Mouse (Mus musculus) intestine, embryonic 14.5 days (tissue): ENCODE results near the gene Olfr1328. TPM values are rescaled to one million over a fixed set of nuclear protein-coding genes. Genes with fewer than 3 reads are reported as not detected.

Experiments used
- ATAC-seq: fragments of 200-750 bp; cut with Nextera tagmentation; replicated peaks from 2 replicates; pipeline ENCODE4 v1.8.0; 2017; ENCODE audit warnings: low read depth, moderate number of reproducible peaks, moderate TSS enrichment, moderate library complexity; ENCODE audit not compliant: low FRiP score, low TSS enrichment
- DNase-seq: peaks from one replicate; pipeline ENCODE4 v3.0.0-alpha.2; 2018; ENCODE audit warnings: low spot score
- H3K27ac ChIP-seq: fragments of 300-500 bp; sonication (generic); 2 replicates; pipeline ENCODE4 v1.5.1; 2014; ENCODE audit warnings: low read depth, mild to moderate bottlenecking, control low read depth
- H3K27me3 ChIP-seq: fragments of 300-500 bp; sonication (generic); replicated peaks from 2 replicates; pipeline ENCODE4 v1.6.1; 2014; ENCODE audit warnings: low read length, control low read depth; ENCODE audit not compliant: control insufficient read depth, insufficient read depth
- H3K36me3 ChIP-seq: fragments of 300-500 bp; sonication (generic); 2 replicates; pipeline ENCODE4 v1.6.1; 2014; ENCODE audit warnings: low read length, control low read depth; ENCODE audit not compliant: control insufficient read depth, insufficient read depth
- H3K4me1 ChIP-seq: fragments of 300-500 bp; sonication (generic); replicated peaks from 2 replicates; pipeline ENCODE4 v1.6.1; 2014; ENCODE audit warnings: low read length, control low read depth, mixed read lengths; ENCODE audit not compliant: control insufficient read depth, insufficient read depth
- H3K4me2 ChIP-seq: fragments of 300-500 bp; sonication (generic); 2 replicates; pipeline ENCODE4 v1.6.1; 2014; ENCODE audit warnings: low read length
- H3K4me3 ChIP-seq: fragments of 300-500 bp; sonication (generic); 2 replicates; pipeline ENCODE4 v1.5.1; 2014; ENCODE audit warnings: low read depth, low read length, control low read depth, mixed read lengths
- H3K9ac ChIP-seq: fragments of 300-500 bp; sonication (generic); 2 replicates; pipeline ENCODE4 v1.6.1; 2014; ENCODE audit warnings: mild to moderate bottlenecking, low read length
- H3K9me3 ChIP-seq: fragments of 300-500 bp; sonication (generic); 2 replicates; pipeline ENCODE4 v1.6.1; 2016; ENCODE audit warnings: low read length, control low read depth; ENCODE audit not compliant: control insufficient read depth
- WGBS: fragments of 180-500 bp; shearing (Covaris S2); extraction: QIAGEN DNeasy Blood & Tissue Kit; methylation state at CpG from one replicate; pipeline ENCODE4 v1.1.7; 2014; 5-methylcytosine and 5-hydroxymethylcytosine counted together
- polyA plus RNA-seq: library from polyadenylated mRNA; unstranded; fragments of >200 nt; fragmentation: Nextera tagmentation; extraction: Ambion mirVana; gene quantifications from 2 replicates; pipeline ENCODE4 v1.2.1, GENCODE M21; 2014

Gene Olfr1328
- polyA plus RNA-seq, 1 experiment from 2014 or later = not detected

GRCm38 (mm10) chr4:118888297-118888696 lies 50.1 kb downstream of the Olfr1328 start, which contains the start of gene Olfr1330:
Olfr1330 (plus strand) TSS chr4:118888597.
- Histone ChIP-seq H3K27me3 (no peaks in the 10 kb centered on the region), H3K9me3 (no peaks in the 10 kb centered on the region), H3K4me2 (no peak within 1 kb of the TSS), H3K27ac (no peak within 1 kb of the TSS), H3K36me3 (no peaks in the 10 kb centered on the region), H3K9ac (no peak within 1 kb of the TSS), H3K4me3 (no peak within 1 kb of the TSS), H3K4me1 (no peaks in the 10 kb centered on the region)
- ATAC-seq (no peak), DNase-seq (no peak)
- 71% methylated on average over 1 of the region's 1 CpGs for WGBS

Other genes starting within 250 kb of the Olfr1328 start
- gene Olfr1342, start 245.9 kb downstream of the Olfr1328 start, polyA plus RNA-seq = not detected in 2 replicates
- not detected in 2 replicates for gene Olfr1341, start 235.1 kb downstream of the Olfr1328 start, polyA plus RNA-seq
- gene Olfr1340, start 218.5 kb downstream of the Olfr1328 start, polyA plus RNA-seq = not detected in 2 replicates
- not detected in 2 replicates for gene Olfr1339, start 206.4 kb downstream of the Olfr1328 start, polyA plus RNA-seq
- not detected in 2 replicates for gene Olfr1338, start 179.9 kb downstream of the Olfr1328 start, polyA plus RNA-seq
- not detected in 2 replicates for gene Olfr1337, start 156.0 kb downstream of the Olfr1328 start, polyA plus RNA-seq
- gene Olfr1335, start 128.7 kb downstream of the Olfr1328 start, polyA plus RNA-seq = not detected in 2 replicates
- gene Olfr1333, start 102.3 kb downstream of the Olfr1328 start, polyA plus RNA-seq = not detected in 2 replicates
- gene Olfr1331, start 74.0 kb downstream of the Olfr1328 start, polyA plus RNA-seq = not detected in 2 replicates
- not detected in 2 replicates for gene Olfr1330, start 50.0 kb downstream of the Olfr1328 start, polyA plus RNA-seq
- not detected in 2 replicates for gene Olfr1329, start 21.1 kb downstream of the Olfr1328 start, polyA plus RNA-seq
- gene Lao1, start 23.0 kb upstream of the Olfr1328 start, polyA plus RNA-seq = not detected in 2 replicates
- 131 and 132 TPM in 2 replicates for gene Slc2a1, start 170.1 kb upstream of the Olfr1328 start, polyA plus RNA-seq
- gene Zfp691, start 235.6 kb upstream of the Olfr1328 start, polyA plus RNA-seq = 6.7 and 7.7 TPM in 2 replicates